Mouse (Mus musculus): ENCODE data around the gene Klk1b1. TPM values are rescaled to one million over a fixed set of nuclear protein-coding genes. Genes with fewer than 3 reads are reported as not detected.

The Klk1b1 gene
- not detected in 2 replicates for polyA plus RNA-seq (2014; fragmentation: Nextera tagmentation; extraction: Ambion mirVana)

DNA sequence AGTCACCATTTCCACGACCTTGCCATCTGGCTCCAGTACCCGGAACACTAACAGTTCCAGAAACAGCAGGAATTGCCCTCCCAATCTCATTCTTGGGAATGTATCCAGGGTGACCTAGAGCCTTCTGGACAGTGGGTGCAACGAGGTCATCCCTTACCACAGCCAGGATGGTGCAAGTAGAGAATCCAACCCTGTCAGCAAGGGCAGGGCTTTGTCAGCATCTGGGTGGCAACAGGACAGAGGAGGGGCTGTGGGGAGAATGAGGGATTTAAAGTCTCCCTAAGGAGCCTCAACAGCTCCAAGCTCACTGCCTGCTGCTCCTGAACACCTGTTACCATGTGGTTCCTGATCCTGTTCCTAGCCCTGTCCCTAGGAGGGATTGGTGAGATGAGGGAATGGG, at the start of gene Klk1b1:
Klk1b1 (plus strand) TSS at position 301 of the 400 bp plus-strand sequence.
- WGBS (ENCODE audit: insufficient replicate concordance): 61% methylated on average over 3 of the region's 3 CpGs
- no peaks in the 10 kb centered on the region for H3K27me3 ChIP-seq (ENCODE audit: control insufficient read depth, insufficient read depth, low read length)
- no peaks in the 10 kb centered on the region for H3K36me3 ChIP-seq (ENCODE audit: control insufficient read depth, insufficient read depth, low read length)
- H3K4me2 ChIP-seq: no peak within 1 kb of the TSS
- H3K4me3 ChIP-seq (ENCODE audit: low read depth, low read length): no peak within 1 kb of the TSS
- no peak within 1 kb of the TSS for H3K27ac ChIP-seq (ENCODE audit: low read depth, low read length)
- H3K9me3 ChIP-seq (replicated peaks; ENCODE audit: control insufficient read depth, low read length): no peaks in the 10 kb centered on the region
- H3K4me1 ChIP-seq (ENCODE audit: control insufficient read depth, insufficient read depth, low read length): no peaks in the 10 kb centered on the region
- no peak within 1 kb of the TSS for H3K9ac ChIP-seq (ENCODE audit: low read depth, low read length)
- ATAC-seq (replicated peaks; ENCODE audit: insufficient number of reproducible peaks, low FRiP score, low TSS enrichment): no peak

DNA sequence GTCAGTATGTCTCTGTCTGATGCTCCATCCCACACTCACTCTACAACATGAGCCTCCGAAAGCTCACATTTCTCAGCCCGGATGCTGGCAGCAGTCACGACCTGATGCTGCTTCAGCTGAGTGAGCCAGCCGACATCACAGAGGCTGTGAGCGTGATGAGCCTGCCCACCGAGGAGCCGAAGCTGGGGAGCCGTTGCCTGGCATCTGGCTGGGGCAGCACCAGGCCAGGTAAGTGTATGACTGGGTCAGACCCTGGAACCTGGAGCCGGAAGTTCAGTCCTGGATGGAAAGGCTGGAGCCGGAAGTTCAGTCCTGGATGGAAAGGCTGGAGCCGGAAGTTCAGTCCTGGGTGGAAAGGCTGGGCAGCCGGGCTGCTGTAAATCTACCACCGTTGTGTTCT, 48.1 kb upstream of the Klk1b1 start:
- no peaks in the 10 kb centered on the region for H3K36me3 ChIP-seq (ENCODE audit: control insufficient read depth, insufficient read depth, low read length)
- 79% methylated on average over 13 of the region's 13 CpGs for WGBS (ENCODE audit: insufficient replicate concordance)
- H3K4me2 ChIP-seq: no peak overlapping the region
- no peaks in the 10 kb centered on the region for H3K9me3 ChIP-seq (replicated peaks; ENCODE audit: control insufficient read depth, low read length)
- H3K27me3 ChIP-seq (ENCODE audit: control insufficient read depth, insufficient read depth, low read length): peaks cover 4% of the 10 kb centered on the region; the same call in 1 of the 2 replicates
- ATAC-seq (replicated peaks; ENCODE audit: insufficient number of reproducible peaks, low FRiP score, low TSS enrichment): no peak
- no peak overlapping the region for H3K27ac ChIP-seq (ENCODE audit: low read depth, low read length)
- H3K4me1 ChIP-seq (ENCODE audit: control insufficient read depth, insufficient read depth, low read length): no peaks in the 10 kb centered on the region
- no peak overlapping the region for H3K4me3 ChIP-seq (ENCODE audit: low read depth, low read length)
- no peak overlapping the region for H3K9ac ChIP-seq (ENCODE audit: low read depth, low read length)

DNA sequence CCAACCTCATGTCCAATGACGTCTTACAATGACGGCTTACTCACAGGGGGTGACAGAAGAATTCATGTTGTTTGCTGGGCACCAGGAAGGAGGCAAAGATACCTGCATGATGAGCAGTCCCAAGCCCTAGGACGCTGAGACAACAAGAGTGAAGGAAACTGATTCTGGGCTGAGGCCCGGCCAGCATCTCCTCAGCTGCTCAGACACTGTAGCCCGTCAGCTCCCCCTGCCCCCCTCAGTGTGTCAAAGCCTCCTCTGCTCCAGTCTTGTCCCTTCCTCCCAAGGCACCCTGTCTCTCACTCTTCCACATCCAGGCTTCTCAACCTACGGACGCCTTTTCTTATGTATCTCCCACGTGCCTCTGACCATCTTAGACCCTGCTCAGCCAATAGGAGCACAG, 47.7 kb upstream of the Klk1b1 start:
- H3K4me2 ChIP-seq: no peak overlapping the region
- no peaks in the 10 kb centered on the region for H3K4me1 ChIP-seq (ENCODE audit: control insufficient read depth, insufficient read depth, low read length)
- H3K4me3 ChIP-seq (ENCODE audit: low read depth, low read length): no peak overlapping the region
- no peaks in the 10 kb centered on the region for H3K36me3 ChIP-seq (ENCODE audit: control insufficient read depth, insufficient read depth, low read length)
- H3K27ac ChIP-seq (ENCODE audit: low read depth, low read length): no peak overlapping the region
- no peak overlapping the region for H3K9ac ChIP-seq (ENCODE audit: low read depth, low read length)
- 69% methylated on average over 8 of the region's 8 CpGs for WGBS (ENCODE audit: insufficient replicate concordance)
- H3K9me3 ChIP-seq (replicated peaks; ENCODE audit: control insufficient read depth, low read length): no peaks in the 10 kb centered on the region
- peaks cover 4% of the 10 kb centered on the region; the same call in 1 of the 2 replicates for H3K27me3 ChIP-seq (ENCODE audit: control insufficient read depth, insufficient read depth, low read length)
- no peak for ATAC-seq (replicated peaks; ENCODE audit: insufficient number of reproducible peaks, low FRiP score, low TSS enrichment)

DNA sequence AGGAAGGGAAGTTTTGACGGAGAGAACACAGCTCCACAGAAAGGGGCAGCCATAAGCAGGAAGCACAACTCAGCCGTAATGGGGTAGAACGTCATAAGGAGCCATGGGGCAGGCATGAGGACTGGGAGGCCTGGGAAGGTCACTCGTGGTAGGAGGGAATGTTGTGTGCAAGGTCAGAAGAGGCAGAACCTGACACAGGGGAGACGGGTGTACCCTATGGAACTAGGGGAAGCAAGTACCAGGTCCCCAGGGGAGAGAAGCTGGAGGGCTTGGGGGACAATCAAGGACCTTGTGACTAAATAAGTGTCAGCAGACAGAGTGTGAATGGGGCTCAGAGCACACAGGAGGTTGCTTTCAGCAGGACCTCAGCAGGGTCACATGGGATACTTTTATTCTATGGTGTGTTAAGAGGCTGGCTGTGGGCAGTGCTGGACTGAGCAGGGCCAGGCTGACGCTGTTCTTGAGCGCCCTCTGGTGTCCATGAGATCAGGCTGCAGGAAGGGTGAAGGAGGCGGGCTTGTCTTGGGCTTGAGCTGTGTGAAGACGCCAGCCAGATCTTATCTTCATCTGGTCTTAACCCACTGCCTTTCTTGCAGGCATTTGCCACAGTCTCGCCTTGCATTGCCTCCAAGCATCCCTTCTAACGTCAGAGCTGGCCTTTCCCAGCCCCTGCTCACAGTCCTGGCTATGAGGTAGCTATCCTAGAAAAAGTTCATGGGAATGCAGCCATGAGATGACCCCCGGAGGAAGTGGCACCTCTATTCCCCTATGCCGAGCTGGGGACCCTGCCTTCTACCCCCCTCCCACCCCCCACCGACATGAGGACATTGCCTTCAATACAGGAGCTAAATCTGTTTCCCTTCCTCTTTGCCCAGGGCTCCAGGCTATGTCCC, 46.7 kb upstream of the Klk1b1 start:
- Histone ChIP-seq H3K4me3 (ENCODE audit: low read depth, low read length) (no peak overlapping the region), H3K9ac (ENCODE audit: low read depth, low read length) (no peak overlapping the region), H3K4me1 (ENCODE audit: control insufficient read depth, insufficient read depth, low read length) (no peaks in the 10 kb centered on the region), H3K9me3 (replicated peaks; ENCODE audit: control insufficient read depth, low read length) (no peaks in the 10 kb centered on the region), H3K27ac (ENCODE audit: low read depth, low read length) (no peak overlapping the region), H3K36me3 (ENCODE audit: control insufficient read depth, insufficient read depth, low read length) (no peaks in the 10 kb centered on the region), H3K4me2 (no peak overlapping the region), H3K27me3 (ENCODE audit: control insufficient read depth, insufficient read depth, low read length) (peaks cover 4% of the 10 kb centered on the region; the same call in 1 of the 2 replicates)
- ATAC-seq (replicated peaks; ENCODE audit: insufficient number of reproducible peaks, low FRiP score, low TSS enrichment): peak; percentile 64; the same call in 1 of the 2 replicates
- WGBS (ENCODE audit: insufficient replicate concordance): 27% methylated on average over 14 of the region's 14 CpGs

DNA sequence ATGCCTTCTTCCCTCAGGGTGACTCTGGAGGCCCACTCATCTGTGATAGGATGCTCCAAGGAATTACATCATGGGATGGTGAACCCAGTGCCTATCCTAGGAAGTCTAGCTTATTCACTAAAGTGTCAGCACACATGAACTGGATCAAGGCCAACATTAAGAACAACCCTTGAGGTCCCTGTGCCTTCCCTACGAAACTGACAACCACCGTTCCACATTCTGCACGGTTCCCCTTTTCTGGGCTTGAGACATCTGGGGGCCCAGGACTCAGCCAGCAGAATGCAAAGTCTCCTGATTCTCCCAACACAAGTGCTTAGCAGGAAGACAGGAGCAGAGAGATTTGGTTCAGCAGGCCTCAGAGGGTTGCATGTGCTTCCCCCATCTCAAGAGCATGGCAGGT, 46.0 kb upstream of the Klk1b1 start:
- no peak overlapping the region for H3K27ac ChIP-seq (ENCODE audit: low read depth, low read length)
- WGBS (ENCODE audit: insufficient replicate concordance): 86% methylated on average over 3 of the region's 3 CpGs
- no peak overlapping the region for H3K4me3 ChIP-seq (ENCODE audit: low read depth, low read length)
- no peaks in the 10 kb centered on the region for H3K36me3 ChIP-seq (ENCODE audit: control insufficient read depth, insufficient read depth, low read length)
- no peaks in the 10 kb centered on the region for H3K9me3 ChIP-seq (replicated peaks; ENCODE audit: control insufficient read depth, low read length)
- no peaks in the 10 kb centered on the region for H3K27me3 ChIP-seq (ENCODE audit: control insufficient read depth, insufficient read depth, low read length)
- H3K9ac ChIP-seq (ENCODE audit: low read depth, low read length): no peak overlapping the region
- no peak for ATAC-seq (replicated peaks; ENCODE audit: insufficient number of reproducible peaks, low FRiP score, low TSS enrichment)
- H3K4me2 ChIP-seq: no peak overlapping the region
- no peaks in the 10 kb centered on the region for H3K4me1 ChIP-seq (ENCODE audit: control insufficient read depth, insufficient read depth, low read length)

DNA sequence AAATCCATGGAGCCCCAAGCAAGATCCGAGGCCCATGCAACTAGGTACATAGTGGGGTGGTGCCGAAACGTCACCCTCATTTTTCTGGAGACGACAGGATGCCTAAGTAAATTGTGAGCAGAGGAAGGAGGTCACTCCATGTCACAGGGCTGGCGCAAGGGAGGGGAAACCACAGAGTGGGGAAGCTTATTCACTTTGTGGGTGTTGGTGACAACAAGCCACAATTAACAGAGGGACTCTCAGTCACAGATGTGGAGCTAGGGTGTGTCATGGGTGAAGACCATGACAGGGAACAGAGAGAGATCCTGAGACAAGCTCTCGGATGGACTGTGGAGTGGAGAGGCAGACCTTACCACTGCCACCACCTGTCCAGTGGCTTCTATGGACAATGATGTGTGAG, 45.5 kb upstream of the Klk1b1 start:
- no peaks in the 10 kb centered on the region for H3K9me3 ChIP-seq (replicated peaks; ENCODE audit: control insufficient read depth, low read length)
- H3K4me2 ChIP-seq: no peak overlapping the region
- H3K9ac ChIP-seq (ENCODE audit: low read depth, low read length): no peak overlapping the region
- no peaks in the 10 kb centered on the region for H3K27me3 ChIP-seq (ENCODE audit: control insufficient read depth, insufficient read depth, low read length)
- H3K27ac ChIP-seq (ENCODE audit: low read depth, low read length): no peak overlapping the region
- no peaks in the 10 kb centered on the region for H3K4me1 ChIP-seq (ENCODE audit: control insufficient read depth, insufficient read depth, low read length)
- ATAC-seq (replicated peaks; ENCODE audit: insufficient number of reproducible peaks, low FRiP score, low TSS enrichment): no peak
- WGBS (ENCODE audit: insufficient replicate concordance): 70% methylated on average over 6 of the region's 6 CpGs
- no peak overlapping the region for H3K4me3 ChIP-seq (ENCODE audit: low read depth, low read length)
- no peaks in the 10 kb centered on the region for H3K36me3 ChIP-seq (ENCODE audit: control insufficient read depth, insufficient read depth, low read length)

DNA sequence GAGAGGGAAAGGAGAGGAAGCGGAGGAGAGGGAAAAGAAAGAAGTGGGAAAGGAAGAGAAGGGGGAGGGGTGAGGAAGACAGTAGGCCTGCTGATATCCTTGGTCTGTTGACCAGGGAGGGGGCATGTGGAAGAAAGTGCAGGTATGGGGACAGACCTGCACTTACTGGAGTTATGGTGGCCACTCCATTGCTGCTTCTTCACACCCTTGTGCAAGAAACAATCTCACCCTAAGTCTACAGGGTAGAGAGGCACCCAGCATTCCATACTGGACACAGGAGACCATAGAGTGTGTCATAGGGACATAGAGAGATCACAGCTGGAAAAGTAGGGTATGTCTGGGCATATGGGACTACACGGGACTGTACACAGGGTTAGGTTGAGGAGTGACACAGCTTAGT, 44.6 kb upstream of the Klk1b1 start:
- WGBS (ENCODE audit: insufficient replicate concordance): 68% methylated on average over 2 of the region's 2 CpGs

DNA sequence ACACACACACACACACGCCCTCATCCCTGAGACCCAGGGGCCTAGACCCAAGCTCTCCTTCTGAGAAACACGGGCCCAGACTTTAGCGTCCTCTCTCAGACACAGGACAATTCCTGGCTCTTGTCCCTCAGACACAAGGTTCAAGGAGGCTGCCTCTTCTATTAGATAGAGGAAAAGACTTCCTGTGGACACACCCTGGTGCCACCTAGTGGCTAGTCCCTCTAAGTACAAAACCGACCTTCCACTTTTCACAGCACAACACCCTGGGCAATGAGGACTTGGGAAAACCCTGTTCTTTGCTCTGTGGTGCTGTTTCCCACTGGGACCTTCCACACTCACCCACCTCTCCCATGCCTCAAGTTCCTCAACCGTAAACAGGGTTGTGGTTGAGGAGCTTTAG, 40.6 kb upstream of the Klk1b1 start:
- Histone ChIP-seq H3K9me3 (replicated peaks; ENCODE audit: control insufficient read depth, low read length) (no peaks in the 10 kb centered on the region), H3K4me2 (no peak overlapping the region)

More for the DNA sequence above, 44.6 kb upstream of the Klk1b1 start:
- ATAC-seq (replicated peaks; ENCODE audit: insufficient number of reproducible peaks, low FRiP score, low TSS enrichment): no peak
- Histone ChIP-seq H3K36me3 (ENCODE audit: control insufficient read depth, insufficient read depth, low read length) (no peaks in the 10 kb centered on the region), H3K27me3 (ENCODE audit: control insufficient read depth, insufficient read depth, low read length) (no peaks in the 10 kb centered on the region), H3K9me3 (replicated peaks; ENCODE audit: control insufficient read depth, low read length) (no peaks in the 10 kb centered on the region), H3K4me2 (no peak overlapping the region), H3K4me3 (ENCODE audit: low read depth, low read length) (no peak overlapping the region), H3K4me1 (ENCODE audit: control insufficient read depth, insufficient read depth, low read length) (no peaks in the 10 kb centered on the region), H3K27ac (ENCODE audit: low read depth, low read length) (no peak overlapping the region), H3K9ac (ENCODE audit: low read depth, low read length) (no peak overlapping the region)

DNA sequence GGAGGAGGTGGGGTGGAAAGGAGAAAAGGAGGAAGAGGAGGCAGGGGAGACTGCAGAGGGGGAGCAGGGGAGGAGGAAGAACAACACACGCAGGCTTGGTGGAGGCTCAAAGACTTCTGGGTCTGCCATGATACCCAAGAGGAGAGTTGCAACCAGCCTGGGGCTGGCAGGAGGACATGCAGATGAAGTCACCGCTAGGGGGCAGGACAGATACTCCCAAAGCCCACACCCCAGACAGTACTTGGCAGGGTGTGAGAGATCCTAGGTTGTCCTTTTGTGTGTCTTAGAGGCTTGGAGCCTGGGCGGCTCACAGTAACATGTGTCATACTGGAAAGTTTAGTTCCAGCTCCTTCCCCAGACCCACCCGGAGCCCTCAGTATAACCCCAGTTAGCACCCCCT, 38.0 kb upstream of the Klk1b1 start:
- no peak overlapping the region for H3K4me2 ChIP-seq
- no peaks in the 10 kb centered on the region for H3K4me1 ChIP-seq (ENCODE audit: control insufficient read depth, insufficient read depth, low read length)
- H3K4me3 ChIP-seq (ENCODE audit: low read depth, low read length): no peak overlapping the region
- no peak for ATAC-seq (replicated peaks; ENCODE audit: insufficient number of reproducible peaks, low FRiP score, low TSS enrichment)
- no peak overlapping the region for H3K27ac ChIP-seq (ENCODE audit: low read depth, low read length)
- H3K9me3 ChIP-seq (replicated peaks; ENCODE audit: control insufficient read depth, low read length): no peaks in the 10 kb centered on the region
- WGBS (ENCODE audit: insufficient replicate concordance): 39% methylated on average over 4 of the region's 4 CpGs
- no peak overlapping the region for H3K9ac ChIP-seq (ENCODE audit: low read depth, low read length)
- H3K36me3 ChIP-seq (ENCODE audit: control insufficient read depth, insufficient read depth, low read length): no peaks in the 10 kb centered on the region
- no peaks in the 10 kb centered on the region for H3K27me3 ChIP-seq (ENCODE audit: control insufficient read depth, insufficient read depth, low read length)

More for the DNA sequence above, 40.6 kb upstream of the Klk1b1 start:
- 67% methylated on average over 5 of the region's 5 CpGs for WGBS (ENCODE audit: insufficient replicate concordance)
- Histone ChIP-seq H3K27ac (ENCODE audit: low read depth, low read length) (no peak overlapping the region), H3K36me3 (ENCODE audit: control insufficient read depth, insufficient read depth, low read length) (no peaks in the 10 kb centered on the region), H3K4me3 (ENCODE audit: low read depth, low read length) (no peak overlapping the region), H3K9ac (ENCODE audit: low read depth, low read length) (no peak overlapping the region), H3K27me3 (ENCODE audit: control insufficient read depth, insufficient read depth, low read length) (no peaks in the 10 kb centered on the region), H3K4me1 (ENCODE audit: control insufficient read depth, insufficient read depth, low read length) (no peaks in the 10 kb centered on the region)
- ATAC-seq (replicated peaks; ENCODE audit: insufficient number of reproducible peaks, low FRiP score, low TSS enrichment): no peak
